ENCODE assay signal across 14 mouse cellular contexts in genomic region chr6:39579552-39579951, GRCm38 (mm10). TPM values are rescaled to one million over a fixed set of nuclear protein-coding genes. Genes with fewer than 3 reads are reported as not detected.
"Had no signal": no experiment of that assay in that cellular context is flagged by ENCODE, and none has a peak within 500 bp of the region (broad histone marks: within the 10 kb centered on the region; RNA-seq: fewer than 3 reads in every experiment).

No protein-coding gene starts in this region.

- DNase-seq: kidney, adult 2 months; kidney, postnatal 25 days; layer of hippocampus, adult 9-11 months; liver; lung, adult 18-20 months; lung, postnatal 10 days; right cerebral cortex, postnatal 14 days; spleen, adult 18-20 months; thymus, adult 18-20 months; thymus, postnatal 36 days had no signal

RNA-seq across cellular contexts. Expression of gene Gm42420, which starts 6.0 kb away (rescaled TPM):
- total RNA-seq: layer of hippocampus, adult 2 months; layer of hippocampus, postnatal 25 days had no signal
- polyA plus RNA-seq: kidney, embryonic 14.5 days; macrophage had no signal
